ENCODE assay signal across 25 mouse cellular contexts in genomic region chr6:23147221-23147620, GRCm38 (mm10). TPM values are rescaled to one million over a fixed set of nuclear protein-coding genes. Genes with fewer than 3 reads are reported as not detected.
A peak's percentile ranks its signal among the peaks of the same experiment; 100 is the strongest.
DNase-seq lines count a peak whose midpoint lies in the region; ATAC-seq and TF ChIP-seq lines count a peak whose summit lies in the region.
"Had no signal": no experiment of that assay in that cellular context is flagged by ENCODE, and none has a peak within 500 bp of the region (broad histone marks: within the 10 kb centered on the region; RNA-seq: fewer than 3 reads in every experiment).

No protein-coding gene starts in this region.

- H3K36me3 ChIP-seq in kidney, adult 2 months (ENCODE audit: control insufficient read depth, insufficient read depth, low read length), result no peaks in the 10 kb centered on the region
- no peaks in the 10 kb centered on the region for H3K36me3 ChIP-seq in liver, embryonic 13.5 days
- H3K36me3 ChIP-seq in liver, postnatal 0 days (replicated peaks; ENCODE audit: insufficient read depth, low read length), result no peaks in the 10 kb centered on the region
- H3K36me3 ChIP-seq: embryonic facial prominence, embryonic 12.5 days; forebrain, embryonic 15.5 days; heart, embryonic 10.5 days; hindbrain, embryonic 13.5 days had no signal

- no peak overlapping the region for H3K4me2 ChIP-seq in liver, embryonic 13.5 days
- no peak overlapping the region for H3K4me2 ChIP-seq in liver, postnatal 0 days (ENCODE audit: low read depth, low read length)
- H3K4me2 ChIP-seq: embryonic facial prominence, embryonic 12.5 days; forebrain, embryonic 15.5 days; hindbrain, embryonic 13.5 days had no signal

- no peak for TF ChIP-seq EP300 in liver, postnatal 0 days (IDR thresholded peaks at IDR 0.05; ENCODE audit: low read depth)

- TF ChIP-seq CTCF in kidney, adult 2 months (conservative IDR thresholded peaks at IDR 0.05; ENCODE audit: insufficient read depth, insufficient read length, low read depth, low read length), result no peak
- no peak for TF ChIP-seq CTCF in liver, postnatal 0 days (IDR thresholded peaks at IDR 0.05; ENCODE audit: low read depth)

- 63% methylated on average over 2 of the region's 2 CpGs for WGBS in kidney, adult 2 months
- WGBS in liver, embryonic 13.5 days (ENCODE audit: insufficient replicate concordance), result 63% methylated on average over 2 of the region's 2 CpGs
- WGBS in liver, postnatal 0 days (ENCODE audit: insufficient replicate concordance), result 49% methylated on average over 2 of the region's 2 CpGs

- no peaks in the 10 kb centered on the region for H3K9me3 ChIP-seq in liver, embryonic 13.5 days (replicated peaks)
- no peaks in the 10 kb centered on the region for H3K9me3 ChIP-seq in liver, postnatal 0 days (ENCODE audit: low read length)
- H3K9me3 ChIP-seq: embryonic facial prominence, embryonic 12.5 days; forebrain, embryonic 15.5 days; heart, embryonic 10.5 days; hindbrain, embryonic 13.5 days had no signal

- peak; percentile 66 for DNase-seq in kidney, adult 2 months
- DNase-seq in kidney, postnatal 4 days, result no peak
- DNase-seq in liver, result peak; percentile 25
- DNase-seq in liver, embryonic 13.5 days, result no peak
- DNase-seq in liver, postnatal 0 days, result no peak
- DNase-seq in adrenal gland, adult (ENCODE audit: inconsistent age in 2 of 2, low spot score in 1 of 2), result no peak
- no peak for DNase-seq in urinary bladder, postnatal 36 days (ENCODE audit: low spot score in 2 of 2)
- DNase-seq: adrenal gland, adult 8-10 months; adrenal gland, postnatal 36 days; cerebellum, adult 11 months; cerebellum, adult 8-10 months; cerebellum, postnatal 14 days; gastrocnemius, postnatal 10 days; heart, adult 18-20 months; heart, postnatal 10 days; heart, postnatal 4 days had no signal

- H3K4me1 ChIP-seq in kidney, adult 2 months (ENCODE audit: control insufficient read depth, insufficient read depth, low read length), result no peaks in the 10 kb centered on the region; the same call in 1 of the 2 replicates
- 0 out of 2 replicates have a peak, but pooled peaks cover 2% of the 10 kb centered on the region for H3K4me1 ChIP-seq in liver, embryonic 13.5 days (replicated peaks)
- 0 out of 2 replicates have a peak, but pooled peaks cover 2% of the 10 kb centered on the region for H3K4me1 ChIP-seq in liver, postnatal 0 days (ENCODE audit: insufficient read depth)
- H3K4me1 ChIP-seq: embryonic facial prominence, embryonic 12.5 days; forebrain, embryonic 15.5 days; heart, embryonic 10.5 days; hindbrain, embryonic 13.5 days had no signal

- no peak for TF ChIP-seq POLR2A in kidney, adult 2 months (IDR thresholded peaks at IDR 0.05; ENCODE audit: low read depth, low read length)

- H3K4me3 ChIP-seq in kidney, adult 2 months (ENCODE audit: insufficient read depth, low read depth, low read length), result no peak overlapping the region
- H3K4me3 ChIP-seq in liver, embryonic 13.5 days (replicated peaks), result no peak overlapping the region
- no peak overlapping the region for H3K4me3 ChIP-seq in liver, postnatal 0 days (ENCODE audit: low read depth, low read length)
- H3K4me3 ChIP-seq: embryonic facial prominence, embryonic 12.5 days; forebrain, embryonic 15.5 days; heart, embryonic 10.5 days; hindbrain, embryonic 13.5 days had no signal

- ATAC-seq in liver, embryonic 13.5 days (ENCODE audit: low read depth), result peak; percentile 90
- ATAC-seq in liver, postnatal 0 days, result peak; percentile 17; the same call in 1 of the 2 replicates
- ATAC-seq in megakaryocyte-erythroid progenitor cell, adult 5-6 weeks (replicated peaks; ENCODE audit: low FRiP score, low TSS enrichment, poor library complexity, severe bottlenecking), result no peak
- ATAC-seq: forebrain, embryonic 15.5 days; Patski had no signal

- no peaks in the 10 kb centered on the region for H3K27me3 ChIP-seq in kidney, adult 2 months (replicated peaks; ENCODE audit: control insufficient read depth, insufficient read depth, low read length)
- no peaks in the 10 kb centered on the region for H3K27me3 ChIP-seq in liver, embryonic 13.5 days
- H3K27me3 ChIP-seq in liver, postnatal 0 days (ENCODE audit: insufficient read depth, low read length), result no peaks in the 10 kb centered on the region
- H3K27me3 ChIP-seq: CH12.LX; embryonic facial prominence, embryonic 12.5 days; forebrain, embryonic 15.5 days; hindbrain, embryonic 13.5 days; Patski had no signal

- no peak overlapping the region for H3K9ac ChIP-seq in liver, embryonic 13.5 days
- H3K9ac ChIP-seq in liver, postnatal 0 days (replicated peaks), result no peak overlapping the region
- H3K9ac ChIP-seq: embryonic facial prominence, embryonic 12.5 days; forebrain, embryonic 15.5 days; hindbrain, embryonic 13.5 days had no signal

- no peak overlapping the region; the same call in 1 of the 2 replicates for H3K27ac ChIP-seq in kidney, adult 2 months (ENCODE audit: insufficient read depth, low read depth, low read length)
- no peak overlapping the region for H3K27ac ChIP-seq in liver, embryonic 13.5 days
- peak overlapping the region; percentile 13; the same call in 1 of the 2 replicates for H3K27ac ChIP-seq in liver, postnatal 0 days (ENCODE audit: low read depth)
- H3K27ac ChIP-seq: embryonic facial prominence, embryonic 12.5 days; forebrain, embryonic 15.5 days; heart, embryonic 10.5 days; hindbrain, embryonic 13.5 days had no signal

RNA-seq across cellular contexts. Expression of gene Aass, which starts 14.4 kb away (rescaled TPM):
- 92.7 and 114 TPM in 2 replicates for polyA plus RNA-seq in kidney, adult 2 months (2012; rRNA removed)
- polyA plus RNA-seq in liver, embryonic 13.5 days (2015; fragmentation: Nextera tagmentation; extraction: Ambion mirVana), result 25.0 and 34.4 TPM in 2 replicates
- polyA plus RNA-seq in liver, postnatal 0 days (2015; fragmentation: Nextera tagmentation; extraction: Ambion mirVana), result 43.7 and 49.0 TPM in 2 replicates
- total RNA-seq in megakaryocyte-erythroid progenitor cell, adult 5-6 weeks (2014; fragmentation: Nextera tagmentation), result not detected in 2 replicates
- not detected in 2 replicates for total RNA-seq in megakaryocyte-erythroid progenitor cell, adult 5-6 weeks (2017)
- total RNA-seq: CH12.LX; common myeloid progenitor, adult 5-6 weeks; heart, postnatal 10 days had no signal
- polyA plus RNA-seq: C2C12, Patski had no signal

Comparison
In these comparisons a context has a peak if more than half of its experiments do, and no peak if none do; other contexts are left out.
1. DNase-seq: peak in kidney, adult 2 months (single experiment) and liver (single experiment); none in kidney, postnatal 4 days (0 of 2), liver, embryonic 13.5 days (single experiment), liver, postnatal 0 days (single experiment), adrenal gland, adult (0 of 2) and urinary bladder, postnatal 36 days (0 of 2).